Mouse (Mus musculus): ENCODE data around the gene Man2a2.
"Not testable (repeated sequence)": the region's sequence is repeated elsewhere in the genome, so short reads cannot be mapped to it uniquely, and the experiment has no call there.

Gene Man2a2

GRCm38 (mm10) chr7:80401041-80401859, 30.1 kb upstream of the Man2a2 start:
- in situ Hi-C loops (cut with MboI, MseI), result loop anchor here (25.0 kb wide), 1 partner anchor 1461 kb away; the partner anchor contains the start of genes Gm10160 and Tm6sf1

- in situ Hi-C loops (cut with MboI, MseI), result loop anchor here (25.0 kb wide), 1 partner anchor 1462 kb away; the partner anchor contains the start of genes Gm10160 and Tm6sf1
These were observed 29.4 kb upstream of the Man2a2 start for GRCm38 (mm10) chr7:80400571-80400970.

GRCm38 (mm10) chr7:80400099-80400498, 28.9 kb upstream of the Man2a2 start:
- in situ Hi-C loops (cut with MboI, MseI), result loop anchor here (25.0 kb wide), 1 partner anchor 1462 kb away; the partner anchor contains the start of genes Gm10160 and Tm6sf1

- in situ Hi-C loops (cut with MboI, MseI), result no loop called here
These were observed 27.7 kb upstream of the Man2a2 start for GRCm38 (mm10) chr7:80398654-80399444.

- in situ Hi-C loops (cut with MboI, MseI), result no loop called here
These were observed 26.8 kb upstream of the Man2a2 start for GRCm38 (mm10) chr7:80397986-80398385.

- in situ Hi-C loops (cut with MboI, MseI), result not testable (repeated sequence)
These were observed 25.3 kb upstream of the Man2a2 start for GRCm38 (mm10) chr7:80396427-80396826.

- in situ Hi-C loops (cut with MboI, MseI), result no loop called here
These were observed 23.4 kb upstream of the Man2a2 start for GRCm38 (mm10) chr7:80394600-80394999.

- in situ Hi-C loops (cut with MboI, MseI), result no loop called here
These were observed 20.9 kb upstream of the Man2a2 start for GRCm38 (mm10) chr7:80392119-80392518.

GRCm38 (mm10) chr7:80387633-80388543, 16.7 kb upstream of the Man2a2 start, which contains the start of gene Fes:
Fes (minus strand) TSS chr7:80387946.
- in situ Hi-C loops (cut with MboI, MseI), result loop anchor here (5.0 kb wide), 1 partner anchor 39 kb away; no protein-coding TSS in a partner anchor

GRCm38 (mm10) chr7:80387033-80387632, 16.0 kb upstream of the Man2a2 start:
- in situ Hi-C loops (cut with MboI, MseI), result loop anchor here (5.0 kb wide), 1 partner anchor 40 kb away; no protein-coding TSS in a partner anchor

- in situ Hi-C loops (cut with MboI, MseI), result loop anchor here (5.0 kb wide), 1 partner anchor 41 kb away; no protein-coding TSS in a partner anchor
These were observed 15.2 kb upstream of the Man2a2 start for GRCm38 (mm10) chr7:80386235-80386930.

GRCm38 (mm10) chr7:80382919-80383318, 11.7 kb upstream of the Man2a2 start:
- in situ Hi-C loops (cut with MboI, MseI), result no loop called here

GRCm38 (mm10) chr7:80379531-80379930, 8.4 kb upstream of the Man2a2 start:
- in situ Hi-C loops (cut with MboI, MseI), result loop anchor here (5.0 kb wide), 1 partner anchor 52 kb away; no protein-coding TSS in a partner anchor

GRCm38 (mm10) chr7:80377471-80377870, 6.3 kb upstream of the Man2a2 start:
- in situ Hi-C loops (cut with MboI, MseI), result loop anchor here (5.0 kb wide), 1 partner anchor 50 kb away; no protein-coding TSS in a partner anchor

- in situ Hi-C loops (cut with MboI, MseI), result loop anchor here (5.0 kb wide), 1 partner anchor 49 kb away; no protein-coding TSS in a partner anchor
These were observed 5.0 kb upstream of the Man2a2 start for GRCm38 (mm10) chr7:80376192-80376591.

- in situ Hi-C loops (cut with MboI, MseI), result loop anchor here (5.0 kb wide), 1 partner anchor 48 kb away; no protein-coding TSS in a partner anchor
These were observed 4.3 kb upstream of the Man2a2 start for GRCm38 (mm10) chr7:80375376-80376039.

- in situ Hi-C loops (cut with MboI, MseI), result loop anchor here (5.0 kb wide), 1 partner anchor 47 kb away; no protein-coding TSS in a partner anchor
These were observed 3.6 kb upstream of the Man2a2 start for GRCm38 (mm10) chr7:80374733-80375132.

- in situ Hi-C loops (cut with MboI, MseI), result no loop called here
These were observed 3.1 kb upstream of the Man2a2 start for GRCm38 (mm10) chr7:80374280-80374679.

- in situ Hi-C loops (cut with MboI, MseI), result no loop called here
These were observed 2.7 kb upstream of the Man2a2 start for GRCm38 (mm10) chr7:80373850-80374249.

All from T-helper 2 cell (primary cell).